Comparison of ENCODE assay signal across 28 mouse cellular contexts in genomic region chr13:35726025-35726424, GRCm38 (mm10).
"Had no signal": no experiment of that assay in that cellular context is flagged by ENCODE, and none has a peak within 500 bp of the region (broad histone marks: within the 10 kb centered on the region; RNA-seq: fewer than 3 reads in every experiment).

No protein-coding gene starts in this region.

- H3K4me2 ChIP-seq: limb, embryonic 12.5 days; limb, embryonic 13.5 days; limb, embryonic 15.5 days; liver, embryonic 15.5 days; lung, embryonic 14.5 days; lung, embryonic 15.5 days; midbrain, embryonic 11.5 days; midbrain, embryonic 12.5 days; midbrain, embryonic 13.5 days; midbrain, embryonic 15.5 days; neural tube, embryonic 12.5 days; neural tube, embryonic 13.5 days had no signal

- H3K36me3 ChIP-seq: limb, embryonic 10.5 days; limb, embryonic 12.5 days; limb, embryonic 13.5 days; limb, embryonic 15.5 days; liver, embryonic 15.5 days; lung, embryonic 15.5 days; midbrain, embryonic 10.5 days; midbrain, embryonic 12.5 days; midbrain, embryonic 13.5 days; midbrain, embryonic 15.5 days; neural tube, embryonic 12.5 days; neural tube, embryonic 13.5 days had no signal

- H3K27me3 ChIP-seq: limb, embryonic 12.5 days; limb, embryonic 13.5 days; limb, embryonic 15.5 days; liver, embryonic 15.5 days; lung, embryonic 15.5 days; megakaryocyte, embryonic 14.5 days; midbrain, embryonic 12.5 days; midbrain, embryonic 13.5 days; midbrain, embryonic 15.5 days; neural tube, embryonic 12.5 days; neural tube, embryonic 13.5 days had no signal

- ATAC-seq: lung, postnatal 0 days; midbrain, embryonic 13.5 days; midbrain, embryonic 15.5 days; midbrain, embryonic 16.5 days had no signal

- DNase-seq: left cerebral cortex, postnatal 4 days; lung, adult 18-20 months; lung, adult 2 months; lung, embryonic 14.5 days; lung, postnatal 10 days; lung, postnatal 14 days; lung, postnatal 36 days; lung, postnatal 4 days; midbrain, embryonic 14.5 days had no signal

- H3K27ac ChIP-seq: left cerebral cortex, adult 2 months; limb, embryonic 10.5 days; limb, embryonic 12.5 days; limb, embryonic 13.5 days; limb, embryonic 15.5 days; liver, embryonic 15.5 days; lung, embryonic 15.5 days; macrophage; midbrain, embryonic 10.5 days; midbrain, embryonic 12.5 days; midbrain, embryonic 13.5 days; midbrain, embryonic 15.5 days; neural tube, embryonic 12.5 days; neural tube, embryonic 13.5 days had no signal

- H3K4me3 ChIP-seq: left cerebral cortex, adult 2 months; limb, embryonic 10.5 days; limb, embryonic 12.5 days; limb, embryonic 13.5 days; limb, embryonic 15.5 days; liver, embryonic 15.5 days; lung, embryonic 15.5 days; megakaryocyte, embryonic 14.5 days; midbrain, embryonic 10.5 days; midbrain, embryonic 12.5 days; midbrain, embryonic 13.5 days; midbrain, embryonic 15.5 days; myocyte; neural tube, embryonic 12.5 days; neural tube, embryonic 13.5 days had no signal

- H3K9me3 ChIP-seq: limb, embryonic 10.5 days; limb, embryonic 12.5 days; limb, embryonic 13.5 days; limb, embryonic 15.5 days; liver, embryonic 15.5 days; lung, embryonic 15.5 days; midbrain, embryonic 10.5 days; midbrain, embryonic 12.5 days; midbrain, embryonic 13.5 days; midbrain, embryonic 15.5 days; neural tube, embryonic 12.5 days; neural tube, embryonic 13.5 days had no signal

- H3K4me1 ChIP-seq: limb, embryonic 10.5 days; limb, embryonic 12.5 days; limb, embryonic 13.5 days; limb, embryonic 15.5 days; lung, embryonic 15.5 days; megakaryocyte, embryonic 14.5 days; midbrain, embryonic 10.5 days; midbrain, embryonic 12.5 days; midbrain, embryonic 13.5 days; midbrain, embryonic 15.5 days; neural tube, embryonic 12.5 days; neural tube, embryonic 13.5 days had no signal

- H3K9ac ChIP-seq: limb, embryonic 12.5 days; limb, embryonic 13.5 days; limb, embryonic 15.5 days; liver, embryonic 15.5 days; lung, embryonic 14.5 days; lung, embryonic 15.5 days; midbrain, embryonic 12.5 days; midbrain, embryonic 13.5 days; midbrain, embryonic 15.5 days; neural tube, embryonic 12.5 days; neural tube, embryonic 13.5 days had no signal
